Mouse (Mus musculus): ENCODE measurements around the gene Nat8f4. TPM values are rescaled to one million over a fixed set of nuclear protein-coding genes. Genes with fewer than 3 reads are reported as not detected.
A peak's percentile ranks its signal among the peaks of the same experiment; 100 is the strongest.
"Not testable (repeated sequence)": the region's sequence is repeated elsewhere in the genome, so short reads cannot be mapped to it uniquely, and the experiment has no call there.

Nat8f4 gene
- polyA plus RNA-seq, 1 experiment from 2014 or later: 1.7 TPM

GRCm38 (mm10) chr6:85916596-85916995 lies 11.9 kb upstream of the Nat8f4 start:
- no peaks in the 10 kb centered on the region for H3K27me3 ChIP-seq (ENCODE audit: control insufficient read depth, insufficient read depth, low read length)
- DNase-seq (ENCODE audit: low spot score) (no peak), ATAC-seq (ENCODE audit: low FRiP score, low TSS enrichment) (no peak)
- H3K27ac ChIP-seq (replicated peaks): peak overlapping the region; percentile 89
- H3K9me3 ChIP-seq (ENCODE audit: control insufficient read depth, low read length): no peaks in the 10 kb centered on the region
- WGBS: 65% methylated on average over 6 of the region's 6 CpGs
- peak overlapping the region; percentile 65 for H3K4me3 ChIP-seq (ENCODE audit: low read depth, low read length)
- peaks cover 3% of the 10 kb centered on the region; the same call in 1 of the 2 replicates for H3K4me1 ChIP-seq (replicated peaks; ENCODE audit: control insufficient read depth, insufficient read depth)
- peak overlapping the region; percentile 75 for H3K9ac ChIP-seq (ENCODE audit: low read length)
- TF ChIP-seq CTCF (IDR thresholded peaks at IDR 0.05; ENCODE audit: low read depth) (no peak), EP300 (optimal IDR thresholded peaks at IDR 0.05) (no peak)
- H3K36me3 ChIP-seq (ENCODE audit: control insufficient read depth, insufficient read depth, low read length): no peaks in the 10 kb centered on the region
- peak overlapping the region; percentile 87 for H3K4me2 ChIP-seq (replicated peaks; ENCODE audit: low read depth)

GRCm38 (mm10) chr6:85915539-85916513 lies 11.1 kb upstream of the Nat8f4 start, which contains the start of gene Nat8f1:
Nat8f1 (minus strand) TSS chr6:85915687.
- peak; percentile 97 for ATAC-seq (ENCODE audit: low FRiP score, low TSS enrichment)
- peak; percentile 70 for TF ChIP-seq CTCF (IDR thresholded peaks at IDR 0.05; ENCODE audit: low read depth)
- Histone ChIP-seq H3K4me3 (ENCODE audit: low read depth, low read length) (peak within 1 kb of the TSS; percentile 65), H3K4me2 (replicated peaks; ENCODE audit: low read depth) (peak within 1 kb of the TSS; percentile 87), H3K27ac (replicated peaks) (peak within 1 kb of the TSS; percentile 89), H3K9ac (ENCODE audit: low read length) (peak within 1 kb of the TSS; percentile 75)
- H3K36me3 ChIP-seq (ENCODE audit: control insufficient read depth, insufficient read depth, low read length); H3K4me1 ChIP-seq (replicated peaks; ENCODE audit: control insufficient read depth, insufficient read depth); H3K27me3 ChIP-seq (ENCODE audit: control insufficient read depth, insufficient read depth, low read length); H3K9me3 ChIP-seq (ENCODE audit: control insufficient read depth, low read length): not testable (repeated sequence)
- peak; percentile 91 for DNase-seq (ENCODE audit: low spot score)
- under 1% methylated on average over 52 of the region's 61 CpGs for whole genome bisulfite sequencing

GRCm38 (mm10) chr6:85915141-85915538 lies 10.5 kb upstream of the Nat8f4 start:
- H3K4me2 ChIP-seq (replicated peaks; ENCODE audit: low read depth): peak overlapping the region; percentile 87
- no peak for DNase-seq (ENCODE audit: low spot score)
- H3K27me3 ChIP-seq (ENCODE audit: control insufficient read depth, insufficient read depth, low read length): no peaks in the 10 kb centered on the region
- 2% methylated on average over 11 of the region's 11 CpGs for WGBS
- peak overlapping the region; percentile 89 for H3K27ac ChIP-seq (replicated peaks)
- no peak for ATAC-seq (ENCODE audit: low FRiP score, low TSS enrichment)
- TF ChIP-seq EP300 (optimal IDR thresholded peaks at IDR 0.05) (no peak), CTCF (IDR thresholded peaks at IDR 0.05; ENCODE audit: low read depth) (no peak)
- no peaks in the 10 kb centered on the region for H3K9me3 ChIP-seq (ENCODE audit: control insufficient read depth, low read length)
- peak overlapping the region; percentile 65 for H3K4me3 ChIP-seq (ENCODE audit: low read depth, low read length)
- H3K4me1 ChIP-seq (replicated peaks; ENCODE audit: control insufficient read depth, insufficient read depth): peaks cover 3% of the 10 kb centered on the region; the same call in 1 of the 2 replicates
- H3K9ac ChIP-seq (ENCODE audit: low read length): peak overlapping the region; percentile 75
- H3K36me3 ChIP-seq (ENCODE audit: control insufficient read depth, insufficient read depth, low read length): no peaks in the 10 kb centered on the region

- 77% methylated on average over 3 of the region's 3 CpGs for WGBS
- ATAC-seq (ENCODE audit: low FRiP score, low TSS enrichment): no peak
- Histone ChIP-seq H3K9me3 (ENCODE audit: control insufficient read depth, low read length) (no peaks in the 10 kb centered on the region), H3K36me3 (ENCODE audit: control insufficient read depth, insufficient read depth, low read length) (no peaks in the 10 kb centered on the region), H3K4me2 (replicated peaks; ENCODE audit: low read depth) (no peak within 1 kb of the TSS), H3K4me1 (replicated peaks; ENCODE audit: control insufficient read depth, insufficient read depth) (peaks cover 3% of the 10 kb centered on the region; the same call in 1 of the 2 replicates), H3K27me3 (ENCODE audit: control insufficient read depth, insufficient read depth, low read length) (no peaks in the 10 kb centered on the region), H3K27ac (replicated peaks) (no peak within 1 kb of the TSS), H3K4me3 (ENCODE audit: low read depth, low read length) (no peak within 1 kb of the TSS), H3K9ac (ENCODE audit: low read length) (no peak within 1 kb of the TSS)
- no peak for DNase-seq (ENCODE audit: low spot score)
- no peak for TF ChIP-seq CTCF (IDR thresholded peaks at IDR 0.05; ENCODE audit: low read depth)
- no peak for TF ChIP-seq EP300 (optimal IDR thresholded peaks at IDR 0.05)
These were observed 6.9 kb upstream of the Nat8f4 start, which contains the start of gene Tprkb for GRCm38 (mm10) chr6:85911587-85911986. Tprkb (plus strand) TSS chr6:85911865.

- Histone ChIP-seq H3K4me2 (replicated peaks; ENCODE audit: low read depth) (no peak overlapping the region), H3K36me3 (ENCODE audit: control insufficient read depth, insufficient read depth, low read length) (no peaks in the 10 kb centered on the region), H3K27ac (replicated peaks) (no peak overlapping the region), H3K27me3 (ENCODE audit: control insufficient read depth, insufficient read depth, low read length) (no peaks in the 10 kb centered on the region), H3K4me1 (replicated peaks; ENCODE audit: control insufficient read depth, insufficient read depth) (no peaks in the 10 kb centered on the region), H3K9me3 (ENCODE audit: control insufficient read depth, low read length) (no peaks in the 10 kb centered on the region), H3K4me3 (ENCODE audit: low read depth, low read length) (no peak overlapping the region), H3K9ac (ENCODE audit: low read length) (no peak overlapping the region)
- TF ChIP-seq EP300 (optimal IDR thresholded peaks at IDR 0.05) (no peak), CTCF (IDR thresholded peaks at IDR 0.05; ENCODE audit: low read depth) (no peak)
- ATAC-seq (ENCODE audit: low FRiP score, low TSS enrichment) (no peak), DNase-seq (ENCODE audit: low spot score) (no peak)
- 97% methylated on average over 1 of the region's 1 CpGs for WGBS
These were observed 5.0 kb upstream of the Nat8f4 start for GRCm38 (mm10) chr6:85909704-85910103.

GRCm38 (mm10) chr6:85908341-85908740 lies 3.7 kb upstream of the Nat8f4 start:
- Histone ChIP-seq H3K4me1 (replicated peaks; ENCODE audit: control insufficient read depth, insufficient read depth) (no peaks in the 10 kb centered on the region), H3K9me3 (ENCODE audit: control insufficient read depth, low read length) (no peaks in the 10 kb centered on the region), H3K9ac (ENCODE audit: low read length) (no peak overlapping the region), H3K27me3 (ENCODE audit: control insufficient read depth, insufficient read depth, low read length) (no peaks in the 10 kb centered on the region), H3K4me3 (ENCODE audit: low read depth, low read length) (no peak overlapping the region), H3K36me3 (ENCODE audit: control insufficient read depth, insufficient read depth, low read length) (no peaks in the 10 kb centered on the region), H3K4me2 (replicated peaks; ENCODE audit: low read depth) (no peak overlapping the region), H3K27ac (replicated peaks) (no peak overlapping the region)
- no peak for ATAC-seq (ENCODE audit: low FRiP score, low TSS enrichment)
- 53% methylated on average over 3 of the region's 3 CpGs for WGBS
- TF ChIP-seq EP300 (optimal IDR thresholded peaks at IDR 0.05) (no peak), CTCF (IDR thresholded peaks at IDR 0.05; ENCODE audit: low read depth) (no peak)
- no peak for DNase-seq (ENCODE audit: low spot score)

GRCm38 (mm10) chr6:85906911-85907351 lies 2.2 kb upstream of the Nat8f4 start:
- H3K36me3 ChIP-seq (ENCODE audit: control insufficient read depth, insufficient read depth, low read length); H3K4me2 ChIP-seq (replicated peaks; ENCODE audit: low read depth); H3K27ac ChIP-seq (replicated peaks); H3K4me1 ChIP-seq (replicated peaks; ENCODE audit: control insufficient read depth, insufficient read depth); H3K27me3 ChIP-seq (ENCODE audit: control insufficient read depth, insufficient read depth, low read length); H3K4me3 ChIP-seq (ENCODE audit: low read depth, low read length); ATAC-seq (ENCODE audit: low FRiP score, low TSS enrichment); H3K9me3 ChIP-seq (ENCODE audit: control insufficient read depth, low read length); DNase-seq (ENCODE audit: low spot score); H3K9ac ChIP-seq (ENCODE audit: low read length): not testable (repeated sequence)
- 72% methylated on average over 2 of the region's 2 CpGs for WGBS

Measured in stomach, postnatal 0 days (tissue).